Mouse (Mus musculus) bone marrow macrophage, adult 2 months (primary cell): Measurements from ENCODE around the gene Hist1h4a. TPM values are rescaled to one million over a fixed set of nuclear protein-coding genes. Genes with fewer than 3 reads are reported as not detected.

Source experiments
- H3K27ac ChIP-seq: 2 replicates; pipeline ENCODE4 v1.5.1; 2012; ENCODE audit warnings: low read depth, low read length; ENCODE audit not compliant: insufficient read depth
- H3K4me1 ChIP-seq: 2 replicates; pipeline ENCODE4 v1.6.1; 2012; ENCODE audit warnings: low read length; ENCODE audit not compliant: control insufficient read depth, insufficient read depth
- H3K4me3 ChIP-seq: 2 replicates; pipeline ENCODE4 v1.5.1; 2012; ENCODE audit warnings: mild to moderate bottlenecking, low read length, moderate library complexity; ENCODE audit not compliant: insufficient read depth
- CTCF ChIP-seq: IDR thresholded peaks from 2 replicates; pipeline ENCODE4 v1.5.1; 2012; ENCODE audit warnings: low read depth, mild to moderate bottlenecking, low read length, moderate library complexity
- POLR2A ChIP-seq: IDR thresholded peaks from 2 replicates; pipeline ENCODE4 v1.6.1; 2012; ENCODE audit warnings: mild to moderate bottlenecking, low read depth, low read length, borderline replicate concordance
- polyA plus RNA-seq: library from polyadenylated mRNA; stranded (reverse); fragments of >200 nt; gene quantifications from 2 replicates; pipeline ENCODE4 v1.2.4, GENCODE M21; 2012; ENCODE audit not compliant: missing spikeins, insufficient read depth, insufficient read length

The Hist1h4a gene
- not detected in 2 replicates for polyA plus RNA-seq

GRCm38 (mm10) chr13:23760972-23761864, at the start of gene Hist1h4a:
Gene Hist1h4a (minus strand): TSS chr13:23761230.
- H3K4me1 ChIP-seq: peaks cover 22% of the 10 kb centered on the region
- peak within 1 kb of the TSS; percentile 72 for H3K27ac ChIP-seq
- H3K4me3 ChIP-seq: peak within 1 kb of the TSS; percentile 58
- TF ChIP-seq CTCF: no peak
- 0 out of 2 replicates have a peak, but pooled peaks have one; percentile 54 for TF ChIP-seq POLR2A

GRCm38 (mm10) chr13:23806422-23807052, 45.5 kb upstream of the Hist1h4a start, which contains the start of gene Slc17a2:
Gene Slc17a2 (plus strand): TSS chr13:23806993.
- H3K27ac ChIP-seq: no peak within 1 kb of the TSS
- no peak within 1 kb of the TSS for H3K4me3 ChIP-seq
- no peaks in the 10 kb centered on the region for H3K4me1 ChIP-seq
- TF ChIP-seq POLR2A: no peak
- no peak for TF ChIP-seq CTCF

GRCm38 (mm10) chr13:23804532-23804931, 43.5 kb upstream of the Hist1h4a start:
- Histone ChIP-seq H3K27ac (no peak overlapping the region), H3K4me1 (peaks cover 7% of the 10 kb centered on the region), H3K4me3 (no peak overlapping the region)
- TF ChIP-seq POLR2A (no peak), CTCF (no peak)

GRCm38 (mm10) chr13:23799405-23799804, 38.4 kb upstream of the Hist1h4a start:
- 0 out of 2 replicates have a peak overlapping the region, but pooled peaks have one; percentile 14 for H3K27ac ChIP-seq
- no peak overlapping the region for H3K4me3 ChIP-seq
- TF ChIP-seq CTCF: no peak
- TF ChIP-seq POLR2A: no peak
- H3K4me1 ChIP-seq: peaks cover 13% of the 10 kb centered on the region

GRCm38 (mm10) chr13:23792520-23792919, 31.5 kb upstream of the Hist1h4a start:
- no peak for TF ChIP-seq POLR2A
- TF ChIP-seq CTCF: no peak
- Histone ChIP-seq H3K4me1 (no peaks in the 10 kb centered on the region), H3K4me3 (no peak overlapping the region), H3K27ac (no peak overlapping the region)

- Histone ChIP-seq H3K27ac (no peak overlapping the region), H3K4me3 (no peak overlapping the region), H3K4me1 (peaks cover 2% of the 10 kb centered on the region; the same call in 1 of the 2 replicates)
- TF ChIP-seq POLR2A (no peak), CTCF (no peak)
Measured at GRCm38 (mm10) chr13:23779025-23779424, 18.0 kb upstream of the Hist1h4a start.

GRCm38 (mm10) chr13:23778339-23778738, 17.3 kb upstream of the Hist1h4a start:
- TF ChIP-seq CTCF (no peak), POLR2A (no peak)

GRCm38 (mm10) chr13:23772561-23773313, 11.7 kb upstream of the Hist1h4a start:
- Histone ChIP-seq H3K27ac (no peak overlapping the region), H3K4me3 (no peak overlapping the region), H3K4me1 (peaks cover 9% of the 10 kb centered on the region)
- no peak for TF ChIP-seq POLR2A
- TF ChIP-seq CTCF: no peak

More at GRCm38 (mm10) chr13:23778339-23778738, 17.3 kb upstream of the Hist1h4a start:
- no peak overlapping the region for H3K4me3 ChIP-seq
- H3K4me1 ChIP-seq: peaks cover 2% of the 10 kb centered on the region; the same call in 1 of the 2 replicates
- no peak overlapping the region for H3K27ac ChIP-seq

GRCm38 (mm10) chr13:23769613-23770012, 8.6 kb upstream of the Hist1h4a start, which contains the start of gene Trim38:
Gene Trim38 (plus strand): TSS chr13:23769913.
- H3K4me1 ChIP-seq: peaks cover 12% of the 10 kb centered on the region
- H3K4me3 ChIP-seq: peak within 1 kb of the TSS; percentile 7; the same call in 1 of the 2 replicates
- peak within 1 kb of the TSS; percentile 83 for H3K27ac ChIP-seq
